19 mouse cellular contexts compared by ENCODE assay signal in the genomic region with DNA sequence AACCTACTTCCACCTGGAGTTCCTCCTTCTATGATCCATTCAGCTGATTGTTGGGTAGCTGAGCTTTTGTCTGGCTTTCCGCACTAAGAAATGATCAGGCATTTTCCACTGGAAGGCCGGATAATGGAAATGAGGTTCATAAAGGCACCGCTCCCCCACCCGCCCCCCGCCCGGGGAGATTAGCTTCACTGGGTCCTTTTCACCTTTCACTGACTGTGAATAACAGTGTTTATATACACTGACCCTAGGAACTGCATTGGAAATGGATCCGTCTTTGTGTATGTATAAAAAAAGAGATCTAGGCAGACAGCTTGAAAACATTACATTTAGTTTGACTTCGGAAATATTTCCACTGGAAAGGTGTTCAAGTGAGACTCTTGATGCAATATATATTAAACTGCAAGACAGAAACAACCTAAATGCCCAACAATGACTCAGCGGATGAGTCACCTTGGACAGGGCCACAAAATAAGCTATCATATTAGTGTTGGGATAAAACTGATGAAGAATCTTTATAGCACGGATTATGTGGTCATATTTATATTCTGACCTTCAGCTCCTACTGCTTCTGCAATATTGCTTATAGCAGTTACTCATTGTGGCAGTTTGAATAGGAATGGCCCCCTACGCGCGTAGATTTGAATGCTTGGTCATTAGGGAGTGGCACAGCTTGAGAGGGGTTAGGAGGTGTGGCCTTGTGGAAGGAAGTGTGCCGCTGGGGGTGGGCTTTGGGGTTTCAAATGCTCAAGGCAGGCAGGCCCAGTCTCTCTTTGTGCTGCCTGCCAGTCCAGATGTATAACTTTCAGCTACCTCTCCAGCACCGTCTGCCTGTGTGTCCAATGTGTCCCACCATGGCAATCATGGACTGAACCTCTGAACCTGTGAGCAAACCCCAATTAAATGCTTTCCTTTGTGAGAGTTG. TPM values are rescaled to one million over a fixed set of nuclear protein-coding genes. Genes with fewer than 3 reads are reported as not detected.
DNase-seq lines count a peak whose midpoint lies in the region; ATAC-seq lines count a peak whose summit lies in the region.
"Had no signal": no experiment of that assay in that cellular context is flagged by ENCODE, and none has a peak within 500 bp of the region (broad histone marks: within the 10 kb centered on the region; RNA-seq: fewer than 3 reads in every experiment).

No protein-coding gene starts in this region.

- peak; percentile 28 for DNase-seq in forebrain, embryonic 10.5 days (ENCODE audit: extremely low spot score, low spot score)
- no peak for DNase-seq in neural tube, embryonic 10.5 days (ENCODE audit: extremely low spot score, low spot score)
- DNase-seq in forebrain, embryonic 14.5 days (ENCODE audit: low spot score), result no peak
- DNase-seq in spleen, adult 12 weeks (ENCODE audit: low spot score), result no peak
- DNase-seq in ovary, adult 18-20 months (ENCODE audit: low spot score), result no peak
- no peak for DNase-seq in lung, postnatal 14 days
- DNase-seq: cerebellum, postnatal 10 days; embryo, embryonic 11 days; gastrocnemius, postnatal 25 days; kidney, adult 8-10 months; kidney, postnatal 36 days; liver; lung, adult 18-20 months; lung, postnatal 4 days; thymus, postnatal 4 days had no signal

- H3K4me1 ChIP-seq in forebrain, embryonic 10.5 days, result peaks cover 17% of the 10 kb centered on the region
- no peaks in the 10 kb centered on the region; the same call in 1 of the 2 replicates for H3K4me1 ChIP-seq in forebrain, embryonic 16.5 days (replicated peaks; ENCODE audit: control insufficient read depth, insufficient read depth, low read length)
- peaks cover 4% of the 10 kb centered on the region; the same call in 1 of the 2 replicates for H3K4me1 ChIP-seq in neural tube, embryonic 15.5 days
- H3K4me1 ChIP-seq in forebrain, embryonic 14.5 days (ENCODE audit: control insufficient read depth, insufficient read depth, low read length), result no peaks in the 10 kb centered on the region; the same call in 1 of the 2 replicates

- no peaks in the 10 kb centered on the region for H3K36me3 ChIP-seq in forebrain, embryonic 10.5 days (replicated peaks)
- no peaks in the 10 kb centered on the region for H3K36me3 ChIP-seq in forebrain, embryonic 16.5 days (ENCODE audit: control insufficient read depth, insufficient read depth)
- H3K36me3 ChIP-seq in neural tube, embryonic 15.5 days, result no peaks in the 10 kb centered on the region
- H3K36me3 ChIP-seq in forebrain, embryonic 14.5 days (ENCODE audit: control insufficient read depth, insufficient read depth, low read length), result no peaks in the 10 kb centered on the region
- H3K36me3 ChIP-seq: neural tube, embryonic 13.5 days had no signal

- ATAC-seq in forebrain, embryonic 16.5 days, result no peak
- no peak for ATAC-seq in neural tube, embryonic 15.5 days (ENCODE audit: low FRiP score)
- peak; percentile 48; the same call in 1 of the 2 replicates for ATAC-seq in forebrain, embryonic 14.5 days

- H3K9me3 ChIP-seq in forebrain, embryonic 10.5 days, result peaks cover 3% of the 10 kb centered on the region; the same call in 1 of the 2 replicates
- no peaks in the 10 kb centered on the region for H3K9me3 ChIP-seq in forebrain, embryonic 16.5 days (ENCODE audit: control insufficient read depth, low read length)
- no peaks in the 10 kb centered on the region for H3K9me3 ChIP-seq in neural tube, embryonic 15.5 days (replicated peaks)
- H3K9me3 ChIP-seq in forebrain, embryonic 14.5 days (replicated peaks; ENCODE audit: control insufficient read depth, low read length), result no peaks in the 10 kb centered on the region
- H3K9me3 ChIP-seq: neural tube, embryonic 13.5 days had no signal

- no peak overlapping the region for H3K9ac ChIP-seq in forebrain, embryonic 16.5 days (replicated peaks; ENCODE audit: low read depth, low read length)
- no peak overlapping the region for H3K9ac ChIP-seq in neural tube, embryonic 15.5 days (replicated peaks)
- H3K9ac ChIP-seq in forebrain, embryonic 14.5 days (ENCODE audit: low read length), result no peak overlapping the region
- H3K9ac ChIP-seq: neural tube, embryonic 13.5 days had no signal

- H3K4me2 ChIP-seq in forebrain, embryonic 16.5 days (ENCODE audit: low read length), result no peak overlapping the region
- no peak overlapping the region for H3K4me2 ChIP-seq in neural tube, embryonic 15.5 days
- H3K4me2 ChIP-seq in forebrain, embryonic 14.5 days (ENCODE audit: low read length), result peak overlapping the region; percentile 12; the same call in 1 of the 2 replicates
- H3K4me2 ChIP-seq: heart, embryonic 11.5 days; neural tube, embryonic 13.5 days had no signal

- no peak overlapping the region for H3K27ac ChIP-seq in forebrain, embryonic 10.5 days
- H3K27ac ChIP-seq in forebrain, embryonic 16.5 days (ENCODE audit: low read length), result no peak overlapping the region
- 0 out of 2 replicates have a peak overlapping the region, but pooled peaks have one; percentile 23 for H3K27ac ChIP-seq in neural tube, embryonic 15.5 days (replicated peaks)
- no peak overlapping the region for H3K27ac ChIP-seq in forebrain, embryonic 14.5 days (ENCODE audit: low read depth, low read length)
- H3K27ac ChIP-seq: neural tube, embryonic 13.5 days had no signal

- WGBS in forebrain, embryonic 10.5 days, result 62% methylated on average over 15 of the region's 15 CpGs
- 41% methylated on average over 15 of the region's 15 CpGs for WGBS in forebrain, embryonic 16.5 days
- WGBS in neural tube, embryonic 15.5 days, result 71% methylated on average over 15 of the region's 15 CpGs
- WGBS in forebrain, embryonic 14.5 days, result 38% methylated on average over 15 of the region's 15 CpGs

- peaks cover 38% of the 10 kb centered on the region for H3K27me3 ChIP-seq in forebrain, embryonic 10.5 days (ENCODE audit: poor library complexity, severe bottlenecking)
- no peaks in the 10 kb centered on the region for H3K27me3 ChIP-seq in forebrain, embryonic 16.5 days (replicated peaks; ENCODE audit: control insufficient read depth, insufficient read depth, low read length)
- no peaks in the 10 kb centered on the region for H3K27me3 ChIP-seq in neural tube, embryonic 15.5 days (replicated peaks)
- H3K27me3 ChIP-seq in forebrain, embryonic 14.5 days (replicated peaks; ENCODE audit: control insufficient read depth, insufficient read depth, low read length), result no peaks in the 10 kb centered on the region
- H3K27me3 ChIP-seq: neural tube, embryonic 13.5 days had no signal

- no peak overlapping the region for H3K4me3 ChIP-seq in forebrain, embryonic 10.5 days
- no peak overlapping the region for H3K4me3 ChIP-seq in forebrain, embryonic 16.5 days (replicated peaks; ENCODE audit: low read length)
- H3K4me3 ChIP-seq in neural tube, embryonic 15.5 days (replicated peaks), result no peak overlapping the region
- H3K4me3 ChIP-seq in forebrain, embryonic 14.5 days (ENCODE audit: low read depth, low read length), result no peak overlapping the region
- H3K4me3 ChIP-seq: neural tube, embryonic 13.5 days had no signal

RNA-seq across cellular contexts. Expression of a gene that starts 26.9 kb away (rescaled TPM):
- polyA plus RNA-seq in forebrain, embryonic 10.5 days (2016; fragmentation: Nextera tagmentation; extraction: Ambion mirVana), result 29.1 and 29.4 TPM in 2 replicates
- 85.7 and 86.3 TPM in 2 replicates for polyA plus RNA-seq in forebrain, embryonic 16.5 days (2015; fragmentation: Nextera tagmentation; extraction: Ambion mirVana)
- 88.3 and 111 TPM in 2 replicates for polyA plus RNA-seq in neural tube, embryonic 15.5 days (2015; fragmentation: Nextera tagmentation; extraction: Ambion mirVana)
- 46.1 and 53.7 TPM in 2 replicates for polyA plus RNA-seq in forebrain, embryonic 14.5 days (2014; fragmentation: Nextera tagmentation; extraction: Ambion mirVana)

RNA-seq across cellular contexts. Expression of a gene that starts 56.4 kb away (rescaled TPM):
- 77.0 and 81.1 TPM in 2 replicates for polyA plus RNA-seq in forebrain, embryonic 10.5 days (2016; fragmentation: Nextera tagmentation; extraction: Ambion mirVana)
- polyA plus RNA-seq in forebrain, embryonic 16.5 days (2015; fragmentation: Nextera tagmentation; extraction: Ambion mirVana), result 88.9 and 94.3 TPM in 2 replicates
- polyA plus RNA-seq in neural tube, embryonic 15.5 days (2015; fragmentation: Nextera tagmentation; extraction: Ambion mirVana), result 79.2 and 85.2 TPM in 2 replicates
- 131 and 147 TPM in 2 replicates for polyA plus RNA-seq in forebrain, embryonic 14.5 days (2014; fragmentation: Nextera tagmentation; extraction: Ambion mirVana)
